Mouse (Mus musculus) testis, postnatal 10 days (tissue): ENCODE data around the gene Polr2m.

Experiments
- DNase-seq: peaks from one replicate; pipeline ENCODE4 v3.0.0; 2021; ENCODE audit warnings: low spot score

The Polr2m gene

GRCm38 (mm10) chr9:71467434-71467833, 18.3 kb downstream of the Polr2m start:
- no peak for DNase-seq

GRCm38 (mm10) chr9:71466111-71466510, 19.6 kb downstream of the Polr2m start:
- peak; percentile 63 for DNase-seq

GRCm38 (mm10) chr9:71463072-71463667, 22.6 kb downstream of the Polr2m start:
- DNase-seq: no peak

GRCm38 (mm10) chr9:71456738-71457137, 29.0 kb downstream of the Polr2m start:
- no peak for DNase-seq

GRCm38 (mm10) chr9:71453917-71454316, 31.8 kb downstream of the Polr2m start:
- DNase-seq: no peak

DNA sequence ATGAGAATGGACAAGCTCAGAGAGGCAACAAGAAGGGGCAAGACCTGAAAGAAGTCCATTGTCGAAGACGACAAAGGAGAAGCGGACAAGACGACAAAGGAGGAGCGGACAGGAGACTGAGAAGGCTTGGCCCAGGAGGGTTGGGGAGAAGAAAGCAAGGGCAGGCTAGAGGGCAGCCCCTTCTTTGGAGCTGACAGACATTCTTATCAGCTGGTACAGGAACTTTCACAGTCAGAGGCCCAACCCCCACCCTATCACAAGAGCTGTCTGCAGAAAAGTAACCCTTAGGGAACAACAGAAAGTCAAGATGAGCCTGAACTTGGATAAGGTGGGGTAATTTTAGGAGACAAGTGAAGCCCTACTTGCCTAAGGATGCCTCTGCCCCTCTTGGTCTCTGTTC, 32.4 kb downstream of the Polr2m start:
- DNase-seq: no peak

GRCm38 (mm10) chr9:71450626-71451025, 35.1 kb downstream of the Polr2m start:
- no peak for DNase-seq

- peak; percentile 85 for DNase-seq
These were observed 38.2 kb downstream of the Polr2m start for GRCm38 (mm10) chr9:71447573-71447972.

GRCm38 (mm10) chr9:71445308-71445707, 40.4 kb downstream of the Polr2m start:
- peak; percentile 22 for DNase-seq

- no peak for DNase-seq
These were observed 47.6 kb downstream of the Polr2m start for GRCm38 (mm10) chr9:71438146-71438545.
